Mouse (Mus musculus) cerebellum, adult 2 months (tissue): ENCODE measurements around the gene Arhgap24.

ENCODE experiments used
- CTCF ChIP-seq: fragments of 200-500 bp; IDR thresholded peaks from 2 replicates; pipeline ENCODE4 v1.5.1; 2011; ENCODE audit warnings: low read depth, mild to moderate bottlenecking, control low read depth, low read length, moderate library complexity, borderline replicate concordance; ENCODE audit not compliant: insufficient read depth
- POLR2A ChIP-seq: fragments of 200-500 bp; IDR thresholded peaks from 2 replicates; pipeline ENCODE4 v1.6.1; 2011; ENCODE audit warnings: low read length, control low read depth, borderline replicate concordance; ENCODE audit not compliant: insufficient read depth

DNA sequence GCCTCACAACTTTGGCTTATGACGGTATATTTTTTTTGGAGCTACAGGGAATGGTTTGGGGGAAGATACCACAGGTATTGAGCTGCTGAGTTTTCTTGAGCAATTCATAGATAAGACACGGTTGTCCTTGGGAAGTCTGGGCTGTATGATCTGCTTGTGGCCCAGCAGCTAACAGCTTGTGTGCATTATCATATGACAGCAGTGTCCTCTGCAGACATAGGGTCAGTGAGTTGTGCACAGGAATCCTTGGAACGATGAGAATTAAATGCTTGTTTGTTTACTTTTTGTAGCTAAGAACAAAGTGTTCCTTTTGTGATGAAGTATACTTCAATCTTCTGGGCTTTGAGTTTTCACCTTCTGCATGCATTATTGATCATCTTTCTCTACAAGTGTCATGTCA is 21.9 kb downstream of the Arhgap24 start:
- no peak for TF ChIP-seq CTCF
- no peak for TF ChIP-seq POLR2A
